Mouse (Mus musculus): Measurements from ENCODE around the gene Dnal4. TPM values are rescaled to one million over a fixed set of nuclear protein-coding genes. Genes with fewer than 3 reads are reported as not detected.

Dnal4 gene
- 69.0 and 76.5 TPM in 2 replicates for polyA plus RNA-seq (2015; fragmentation: Nextera tagmentation; extraction: Ambion mirVana)

- H3K36me3 ChIP-seq (ENCODE audit: control insufficient read depth, insufficient read depth, low read length): no peaks in the 10 kb centered on the region
- H3K9me3 ChIP-seq (replicated peaks; ENCODE audit: control insufficient read depth, low read length, poor library complexity, severe bottlenecking): no peaks in the 10 kb centered on the region
- no peak within 1 kb of the TSS for H3K27ac ChIP-seq (ENCODE audit: low read length)
- H3K4me3 ChIP-seq (ENCODE audit: low read depth, low read length): no peak within 1 kb of the TSS
- no peak for ATAC-seq
- H3K4me2 ChIP-seq (ENCODE audit: low read length): no peak within 1 kb of the TSS
- H3K9ac ChIP-seq (ENCODE audit: low read depth, low read length): no peak within 1 kb of the TSS
- peaks cover 16% of the 10 kb centered on the region for H3K4me1 ChIP-seq (ENCODE audit: control insufficient read depth, insufficient read depth, low read length)
- H3K27me3 ChIP-seq (ENCODE audit: control insufficient read depth, insufficient read depth, low read depth, low read length): no peaks in the 10 kb centered on the region
Observed at GRCm38 (mm10) chr15:79777749-79778148, at the start of gene Dnal4. TSS of gene Dnal4 (minus strand) at chr15:79777849.

DNA sequence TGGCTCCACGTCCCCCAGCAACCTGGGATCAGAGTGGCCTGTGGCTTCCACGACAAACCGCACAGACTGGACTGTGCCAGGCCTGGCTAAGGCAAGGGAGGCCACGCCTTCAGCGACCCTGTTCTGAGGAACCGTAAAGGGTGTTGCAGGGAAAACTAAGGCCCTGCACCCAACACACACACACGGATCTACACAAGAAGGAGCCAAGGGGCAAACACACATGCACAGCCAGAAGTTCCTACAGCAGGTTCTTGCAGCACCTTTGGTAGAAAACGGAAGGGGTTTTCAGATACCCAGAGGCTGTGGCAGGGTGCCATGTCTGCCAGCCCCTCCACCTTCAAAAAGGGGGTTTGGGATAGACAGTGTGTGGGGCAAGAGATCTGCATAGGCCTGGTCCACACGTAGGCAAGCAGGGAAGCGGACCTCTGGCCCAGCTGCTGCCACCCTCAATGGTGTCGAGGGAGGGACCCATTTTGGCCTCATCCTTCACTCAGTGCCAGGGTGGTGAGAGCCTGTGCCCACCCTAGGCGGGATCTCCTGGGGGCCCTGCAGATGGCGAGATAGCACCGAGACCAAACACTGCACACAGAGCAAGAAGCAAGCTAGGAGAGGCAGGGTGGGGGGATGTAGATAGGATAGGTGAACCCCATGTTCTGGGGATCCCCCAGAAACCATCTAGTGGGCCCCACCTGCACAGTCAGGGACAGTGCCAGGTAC, 49.6 kb upstream of the Dnal4 start:
- H3K9me3 ChIP-seq (replicated peaks; ENCODE audit: control insufficient read depth, low read length, poor library complexity, severe bottlenecking): no peaks in the 10 kb centered on the region
- no peak overlapping the region for H3K4me3 ChIP-seq (ENCODE audit: low read depth, low read length)
- WGBS: 86% methylated on average over 14 of the region's 14 CpGs
- H3K4me2 ChIP-seq (ENCODE audit: low read length): no peak overlapping the region
- ATAC-seq: peak; percentile 12; the same call in 1 of the 2 replicates
- H3K9ac ChIP-seq (ENCODE audit: low read depth, low read length): peak overlapping the region; percentile 37
- H3K27me3 ChIP-seq (ENCODE audit: control insufficient read depth, insufficient read depth, low read depth, low read length): no peaks in the 10 kb centered on the region
- peaks cover 13% of the 10 kb centered on the region for H3K36me3 ChIP-seq (ENCODE audit: control insufficient read depth, insufficient read depth, low read length)
- no peak overlapping the region for H3K27ac ChIP-seq (ENCODE audit: low read length)
- peaks cover 55% of the 10 kb centered on the region for H3K4me1 ChIP-seq (ENCODE audit: control insufficient read depth, insufficient read depth, low read length)

GRCm38 (mm10) chr15:79826221-79826935, 48.7 kb upstream of the Dnal4 start:
- no peak overlapping the region; the same call in 1 of the 2 replicates for H3K27ac ChIP-seq (ENCODE audit: low read length)
- no peak for ATAC-seq
- H3K27me3 ChIP-seq (ENCODE audit: control insufficient read depth, insufficient read depth, low read depth, low read length): no peaks in the 10 kb centered on the region
- peaks cover 10% of the 10 kb centered on the region for H3K36me3 ChIP-seq (ENCODE audit: control insufficient read depth, insufficient read depth, low read length)
- peaks cover 48% of the 10 kb centered on the region for H3K4me1 ChIP-seq (ENCODE audit: control insufficient read depth, insufficient read depth, low read length)
- peak overlapping the region; percentile 17; the same call in 1 of the 2 replicates for H3K9ac ChIP-seq (ENCODE audit: low read depth, low read length)
- H3K4me3 ChIP-seq (ENCODE audit: low read depth, low read length): no peak overlapping the region
- no peaks in the 10 kb centered on the region for H3K9me3 ChIP-seq (replicated peaks; ENCODE audit: control insufficient read depth, low read length, poor library complexity, severe bottlenecking)
- H3K4me2 ChIP-seq (ENCODE audit: low read length): no peak overlapping the region
- WGBS: 87% methylated on average over 9 of the region's 9 CpGs

GRCm38 (mm10) chr15:79825146-79825825, 47.6 kb upstream of the Dnal4 start:
- Histone ChIP-seq H3K4me3 (ENCODE audit: low read depth, low read length) (no peak overlapping the region), H3K27me3 (ENCODE audit: control insufficient read depth, insufficient read depth, low read depth, low read length) (no peaks in the 10 kb centered on the region), H3K4me2 (ENCODE audit: low read length) (no peak overlapping the region), H3K27ac (ENCODE audit: low read length) (no peak overlapping the region), H3K9ac (ENCODE audit: low read depth, low read length) (no peak overlapping the region), H3K36me3 (ENCODE audit: control insufficient read depth, insufficient read depth, low read length) (peaks cover 10% of the 10 kb centered on the region), H3K4me1 (ENCODE audit: control insufficient read depth, insufficient read depth, low read length) (peaks cover 41% of the 10 kb centered on the region), H3K9me3 (replicated peaks; ENCODE audit: control insufficient read depth, low read length, poor library complexity, severe bottlenecking) (no peaks in the 10 kb centered on the region)
- ATAC-seq: no peak
- 48% methylated on average over 14 of the region's 14 CpGs for WGBS

GRCm38 (mm10) chr15:79823588-79824280, 46.1 kb upstream of the Dnal4 start:
- Histone ChIP-seq H3K9ac (ENCODE audit: low read depth, low read length) (no peak overlapping the region), H3K27me3 (ENCODE audit: control insufficient read depth, insufficient read depth, low read depth, low read length) (no peaks in the 10 kb centered on the region), H3K36me3 (ENCODE audit: control insufficient read depth, insufficient read depth, low read length) (peaks cover 10% of the 10 kb centered on the region), H3K27ac (ENCODE audit: low read length) (no peak overlapping the region), H3K4me2 (ENCODE audit: low read length) (no peak overlapping the region), H3K9me3 (replicated peaks; ENCODE audit: control insufficient read depth, low read length, poor library complexity, severe bottlenecking) (no peaks in the 10 kb centered on the region), H3K4me3 (ENCODE audit: low read depth, low read length) (no peak overlapping the region), H3K4me1 (ENCODE audit: control insufficient read depth, insufficient read depth, low read length) (peaks cover 31% of the 10 kb centered on the region)
- no peak for ATAC-seq
- WGBS: 71% methylated on average over 19 of the region's 19 CpGs

DNA sequence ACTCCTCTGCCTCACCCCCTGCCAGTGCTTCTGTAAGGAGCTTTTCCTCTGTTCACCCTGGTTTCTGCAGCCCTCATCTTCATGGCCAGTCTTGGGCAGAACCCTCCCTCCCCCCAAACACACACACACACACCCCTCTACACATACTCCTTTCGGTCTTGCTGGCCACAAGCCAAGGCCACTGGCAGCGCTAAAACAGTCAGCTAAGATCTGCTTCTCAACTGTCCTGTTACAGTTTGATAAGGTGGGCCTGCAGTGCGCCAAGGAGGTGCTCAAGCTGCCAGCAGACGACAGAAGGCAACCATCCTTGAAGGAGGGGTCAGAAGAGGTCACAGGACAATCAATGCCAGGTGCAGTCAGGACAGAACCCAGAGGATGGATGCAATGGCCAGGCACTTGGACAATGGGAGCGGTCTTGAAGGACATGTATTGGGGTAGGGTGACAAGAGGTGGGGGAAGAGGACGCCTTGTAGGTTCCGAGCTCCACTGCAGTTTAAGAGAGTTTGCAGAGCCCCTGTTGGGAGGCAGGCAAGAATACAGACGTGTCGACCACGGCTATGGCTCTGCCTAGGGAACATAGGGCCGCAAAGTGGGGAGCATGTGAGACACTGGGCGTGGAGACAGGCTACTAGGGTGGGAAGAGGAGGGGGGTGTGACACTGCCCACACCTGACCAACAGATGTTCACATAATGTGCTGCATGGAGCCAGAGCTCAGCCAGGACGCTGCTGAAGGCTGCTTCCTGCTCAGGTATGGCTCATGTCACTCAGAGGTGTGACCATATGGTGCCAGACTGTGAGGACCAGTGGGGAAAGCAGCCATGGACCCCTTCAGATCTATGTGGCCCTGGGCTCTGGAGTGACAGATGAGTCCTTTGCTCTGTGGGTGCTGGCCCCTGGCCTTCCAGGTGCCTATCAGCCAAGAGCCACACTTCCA, 44.9 kb upstream of the Dnal4 start:
- Histone ChIP-seq H3K9me3 (replicated peaks; ENCODE audit: control insufficient read depth, low read length, poor library complexity, severe bottlenecking) (no peaks in the 10 kb centered on the region; the same call in 1 of the 2 replicates), H3K36me3 (ENCODE audit: control insufficient read depth, insufficient read depth, low read length) (peaks cover 6% of the 10 kb centered on the region), H3K27ac (ENCODE audit: low read length) (no peak overlapping the region), H3K9ac (ENCODE audit: low read depth, low read length) (no peak overlapping the region), H3K4me3 (ENCODE audit: low read depth, low read length) (no peak overlapping the region), H3K27me3 (ENCODE audit: control insufficient read depth, insufficient read depth, low read depth, low read length) (no peaks in the 10 kb centered on the region), H3K4me1 (ENCODE audit: control insufficient read depth, insufficient read depth, low read length) (peaks cover 22% of the 10 kb centered on the region), H3K4me2 (ENCODE audit: low read length) (no peak overlapping the region)
- no peak for ATAC-seq
- 68% methylated on average over 13 of the region's 13 CpGs for WGBS

GRCm38 (mm10) chr15:79818325-79818724, 40.7 kb upstream of the Dnal4 start:
- Histone ChIP-seq H3K4me2 (ENCODE audit: low read length) (no peak overlapping the region), H3K27me3 (ENCODE audit: control insufficient read depth, insufficient read depth, low read depth, low read length) (no peaks in the 10 kb centered on the region), H3K9me3 (replicated peaks; ENCODE audit: control insufficient read depth, low read length, poor library complexity, severe bottlenecking) (no peaks in the 10 kb centered on the region; the same call in 1 of the 2 replicates), H3K36me3 (ENCODE audit: control insufficient read depth, insufficient read depth, low read length) (peaks cover 4% of the 10 kb centered on the region; the same call in 1 of the 2 replicates), H3K9ac (ENCODE audit: low read depth, low read length) (no peak overlapping the region), H3K27ac (ENCODE audit: low read length) (no peak overlapping the region), H3K4me1 (ENCODE audit: control insufficient read depth, insufficient read depth, low read length) (no peaks in the 10 kb centered on the region), H3K4me3 (ENCODE audit: low read depth, low read length) (no peak overlapping the region)
- no peak for ATAC-seq
- WGBS: 88% methylated on average over 4 of the region's 4 CpGs
